In genomic region chr15:90351898-90352297, GRCm38 (mm10) we compare ENCODE assay signal across 15 mouse cellular contexts.
"Had no signal": no experiment of that assay in that cellular context is flagged by ENCODE, and none has a peak within 500 bp of the region (broad histone marks: within the 10 kb centered on the region; RNA-seq: fewer than 3 reads in every experiment).

No protein-coding gene starts in this region.

- H3K27me3 ChIP-seq: neural tube, embryonic 13.5 days; neural tube, embryonic 15.5 days; stomach, embryonic 15.5 days had no signal

- H3K4me1 ChIP-seq: neural tube, embryonic 13.5 days; stomach, embryonic 15.5 days had no signal

- H3K9me3 ChIP-seq: neural tube, embryonic 15.5 days; stomach, embryonic 15.5 days had no signal

- H3K36me3 ChIP-seq: neural tube, embryonic 13.5 days; neural tube, embryonic 15.5 days; stomach, embryonic 15.5 days had no signal

- H3K4me3 ChIP-seq: neural tube, embryonic 13.5 days; neural tube, embryonic 15.5 days; stomach, embryonic 15.5 days had no signal

- DNase-seq: retina, postnatal 1 day; right cerebral cortex, adult 18-20 months; right cerebral cortex, postnatal 14 days; right cerebral cortex, postnatal 25 days; right cerebral cortex, postnatal 4 days; spleen, adult 18-20 months; thymus, adult 18-20 months; thymus, adult 2 months; thymus, postnatal 14 days; thymus, postnatal 25 days; thymus, postnatal 36 days; thymus, postnatal 4 days had no signal
